Mouse (Mus musculus): ENCODE data around the gene Carhsp1. TPM values are rescaled to one million over a fixed set of nuclear protein-coding genes. Genes with fewer than 3 reads are reported as not detected.

The Carhsp1 gene
- polyA plus RNA-seq, 1 experiment from 2014 or later, result 71.2 TPM

DNA sequence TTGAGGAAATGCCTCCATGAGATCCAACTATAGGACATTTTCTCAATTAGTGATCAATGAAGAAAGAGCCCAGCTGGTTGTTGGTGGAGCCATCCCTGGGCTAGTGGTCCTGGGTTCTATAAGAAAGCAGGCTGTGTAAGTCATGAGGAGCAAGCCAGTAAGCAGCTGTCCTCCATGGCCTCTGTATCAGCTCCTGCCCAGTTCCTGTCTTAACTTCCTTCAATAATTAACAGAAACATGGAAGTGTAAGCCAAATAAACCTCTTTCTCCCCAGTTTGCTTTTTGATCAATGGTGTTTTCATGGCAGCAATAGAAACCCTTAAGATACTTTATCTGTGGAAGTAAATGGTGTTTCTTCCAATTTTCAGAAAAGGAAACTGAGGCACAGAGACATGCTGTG is 856 bp upstream of the Carhsp1 start:
- no peaks in the 10 kb centered on the region for H3K9me3 ChIP-seq (ENCODE audit: low read length)
- peak overlapping the region; percentile 83 for H3K9ac ChIP-seq (replicated peaks)
- H3K27ac ChIP-seq (ENCODE audit: low read depth), result peak overlapping the region; percentile 95
- peaks cover 60% of the 10 kb centered on the region for H3K4me1 ChIP-seq (ENCODE audit: insufficient read depth)
- H3K4me2 ChIP-seq (ENCODE audit: low read depth, low read length), result peak overlapping the region; percentile 80
- TF ChIP-seq EP300 (IDR thresholded peaks at IDR 0.05; ENCODE audit: low read depth) (no peak), CTCF (IDR thresholded peaks at IDR 0.05; ENCODE audit: low read depth) (no peak)
- no peaks in the 10 kb centered on the region for H3K27me3 ChIP-seq (ENCODE audit: insufficient read depth, low read length)
- ATAC-seq (no peak), DNase-seq (no peak)
- peak overlapping the region; percentile 77 for H3K4me3 ChIP-seq (ENCODE audit: low read depth, low read length)
- peaks cover 7% of the 10 kb centered on the region for H3K36me3 ChIP-seq (replicated peaks; ENCODE audit: insufficient read depth, low read length)

DNA sequence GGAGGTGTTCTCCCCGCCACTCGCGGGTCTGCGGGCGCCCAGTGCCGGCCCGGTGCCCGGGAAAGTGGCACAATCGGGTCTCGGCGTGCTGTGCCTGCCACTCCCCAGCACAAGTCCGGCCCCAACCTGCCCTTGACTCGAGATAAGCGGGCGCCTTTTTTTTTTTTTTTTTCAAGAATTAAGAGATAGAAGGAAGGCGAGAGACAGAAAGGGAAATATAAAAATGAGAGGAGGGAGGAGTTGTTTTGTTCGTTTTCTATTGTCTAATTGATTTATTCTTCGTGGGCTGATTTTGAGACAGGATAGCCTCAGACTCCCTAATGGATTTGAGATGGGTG is 364 bp upstream of the Carhsp1 start:
- Histone ChIP-seq H3K9ac (replicated peaks) (peak overlapping the region; percentile 83), H3K4me2 (ENCODE audit: low read depth, low read length) (peak overlapping the region; percentile 80), H3K9me3 (ENCODE audit: low read length) (no peaks in the 10 kb centered on the region), H3K36me3 (replicated peaks; ENCODE audit: insufficient read depth, low read length) (peaks cover 7% of the 10 kb centered on the region), H3K4me1 (ENCODE audit: insufficient read depth) (peaks cover 62% of the 10 kb centered on the region), H3K27ac (ENCODE audit: low read depth) (peak overlapping the region; percentile 95), H3K27me3 (ENCODE audit: insufficient read depth, low read length) (no peaks in the 10 kb centered on the region), H3K4me3 (ENCODE audit: low read depth, low read length) (peak overlapping the region; percentile 77)
- WGBS (ENCODE audit: insufficient replicate concordance), result under 1% methylated on average over 18 of the region's 18 CpGs
- DNase-seq, result no peak
- peak; percentile 28; the same call in 1 of the 2 replicates for TF ChIP-seq EP300 (IDR thresholded peaks at IDR 0.05; ENCODE audit: low read depth)
- TF ChIP-seq CTCF (IDR thresholded peaks at IDR 0.05; ENCODE audit: low read depth), result no peak
- ATAC-seq, result no peak

DNA sequence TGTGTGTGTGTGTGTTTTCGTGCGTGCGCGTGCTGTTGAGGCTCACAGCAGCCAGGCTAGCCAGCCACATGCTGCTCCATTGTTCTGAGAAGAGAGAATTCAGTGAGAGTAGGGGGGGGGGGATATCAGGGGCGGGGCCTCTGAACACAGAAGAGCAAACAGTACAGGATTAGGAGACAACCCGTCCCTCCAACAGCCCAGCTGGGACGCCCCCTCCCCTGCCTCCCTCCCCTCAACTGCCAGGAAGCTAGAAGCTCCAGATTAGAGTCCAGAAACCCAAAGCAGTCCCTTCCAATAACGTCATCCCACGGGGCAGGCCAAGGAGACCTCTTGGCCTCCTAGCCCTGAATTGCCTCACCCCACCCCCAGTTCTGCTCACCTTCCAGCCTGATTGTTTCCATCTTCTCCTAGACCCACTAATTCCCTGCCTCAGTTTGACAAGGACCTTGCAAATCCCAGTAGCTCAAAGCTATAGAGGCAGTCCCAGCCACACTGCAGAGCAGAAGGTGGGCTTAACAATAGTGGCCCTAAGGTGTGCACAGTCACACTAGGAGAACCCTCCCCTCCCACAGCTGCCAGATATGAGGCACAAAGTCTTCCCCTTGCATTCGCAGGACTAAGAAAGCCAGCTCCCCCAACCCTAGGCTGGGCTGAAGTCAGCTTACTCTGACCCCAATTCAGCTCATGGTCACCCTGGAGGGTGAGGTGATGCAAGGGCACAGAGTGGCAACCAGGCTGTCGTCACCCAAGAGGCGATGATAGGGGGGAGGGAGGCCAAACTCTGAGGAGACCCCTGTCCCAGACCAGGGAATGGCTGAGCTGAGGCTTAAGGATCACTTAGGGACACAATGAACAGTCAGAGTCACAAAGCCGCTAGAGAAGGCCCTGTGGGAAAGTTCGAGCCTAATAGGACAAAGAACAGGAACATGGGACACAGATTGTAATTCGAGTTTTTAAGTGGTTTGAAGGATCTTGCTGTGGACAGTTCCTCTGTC is 1.6 kb downstream of the Carhsp1 start:
- WGBS (ENCODE audit: insufficient replicate concordance), result 21% methylated on average over 14 of the region's 15 CpGs
- Histone ChIP-seq H3K4me2 (ENCODE audit: low read depth, low read length) (peak overlapping the region; percentile 80), H3K9me3 (ENCODE audit: low read length) (no peaks in the 10 kb centered on the region), H3K9ac (replicated peaks) (peak overlapping the region; percentile 83), H3K27me3 (ENCODE audit: insufficient read depth, low read length) (no peaks in the 10 kb centered on the region), H3K36me3 (replicated peaks; ENCODE audit: insufficient read depth, low read length) (peaks cover 19% of the 10 kb centered on the region), H3K27ac (ENCODE audit: low read depth) (peak overlapping the region; percentile 95), H3K4me3 (ENCODE audit: low read depth, low read length) (peak overlapping the region; percentile 77), H3K4me1 (ENCODE audit: insufficient read depth) (peaks cover 70% of the 10 kb centered on the region)
- TF ChIP-seq EP300 (IDR thresholded peaks at IDR 0.05; ENCODE audit: low read depth), result no peak
- TF ChIP-seq CTCF (IDR thresholded peaks at IDR 0.05; ENCODE audit: low read depth), result no peak
- ATAC-seq, result no peak
- DNase-seq, result peak; percentile 47

DNA sequence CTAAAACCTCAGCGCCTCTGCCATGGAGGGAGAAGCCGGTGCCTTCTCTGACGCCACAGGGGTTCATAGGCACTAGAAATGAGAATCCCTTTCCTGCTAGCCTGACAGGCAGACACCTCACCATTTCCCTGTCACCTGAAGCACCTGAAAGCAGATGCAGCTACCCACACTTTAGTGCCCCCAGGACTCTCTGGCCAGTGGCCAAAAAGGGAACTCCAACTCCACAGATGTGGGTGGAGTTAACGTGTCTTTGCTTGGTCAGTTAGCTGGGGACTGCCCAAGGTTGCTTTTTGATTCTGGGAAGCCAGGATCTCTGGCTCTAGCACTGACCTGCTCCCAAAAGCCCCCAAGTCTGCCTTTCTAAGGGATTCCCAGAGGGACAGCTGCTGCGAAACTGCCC is 2.5 kb downstream of the Carhsp1 start:
- no peak for TF ChIP-seq CTCF (IDR thresholded peaks at IDR 0.05; ENCODE audit: low read depth)
- no peak for TF ChIP-seq EP300 (IDR thresholded peaks at IDR 0.05; ENCODE audit: low read depth)
- H3K27ac ChIP-seq (ENCODE audit: low read depth), result peak overlapping the region; percentile 44; the same call in 1 of the 2 replicates
- H3K9ac ChIP-seq (replicated peaks), result peak overlapping the region; percentile 36; the same call in 1 of the 2 replicates
- peaks cover 22% of the 10 kb centered on the region for H3K36me3 ChIP-seq (replicated peaks; ENCODE audit: insufficient read depth, low read length)
- H3K4me1 ChIP-seq (ENCODE audit: insufficient read depth), result peaks cover 67% of the 10 kb centered on the region
- DNase-seq (no peak), ATAC-seq (no peak)
- H3K4me3 ChIP-seq (ENCODE audit: low read depth, low read length), result peak overlapping the region; percentile 77; the same call in 1 of the 2 replicates
- H3K9me3 ChIP-seq (ENCODE audit: low read length), result no peaks in the 10 kb centered on the region
- H3K27me3 ChIP-seq (ENCODE audit: insufficient read depth, low read length), result no peaks in the 10 kb centered on the region
- WGBS (ENCODE audit: insufficient replicate concordance), result 80% methylated on average over 5 of the region's 5 CpGs
- H3K4me2 ChIP-seq (ENCODE audit: low read depth, low read length), result peak overlapping the region; percentile 80

DNA sequence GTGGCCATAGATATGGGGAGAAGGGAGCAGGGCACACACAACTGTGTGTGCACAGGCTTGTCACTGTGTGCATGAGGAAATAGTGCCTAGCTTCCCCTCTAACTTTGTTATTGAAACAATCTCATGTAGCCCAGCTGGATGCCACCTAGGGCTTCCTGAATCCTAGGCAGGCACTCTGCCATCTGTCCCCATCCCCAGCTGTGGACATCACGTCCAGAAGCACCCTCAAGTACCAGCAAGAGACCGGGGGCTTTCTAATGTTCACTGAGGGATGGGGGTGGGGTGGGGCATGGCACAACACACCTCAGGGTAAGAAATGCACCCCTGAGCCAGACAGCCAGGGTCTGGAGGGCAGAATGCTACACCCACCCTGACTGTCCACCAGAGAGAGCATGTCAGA is 3.6 kb downstream of the Carhsp1 start:
- H3K36me3 ChIP-seq (replicated peaks; ENCODE audit: insufficient read depth, low read length), result peaks cover 32% of the 10 kb centered on the region
- DNase-seq (no peak), ATAC-seq (no peak)
- no peaks in the 10 kb centered on the region for H3K27me3 ChIP-seq (ENCODE audit: insufficient read depth, low read length)
- no peak overlapping the region for H3K27ac ChIP-seq (ENCODE audit: low read depth)
- no peaks in the 10 kb centered on the region for H3K9me3 ChIP-seq (ENCODE audit: low read length)
- peaks cover 60% of the 10 kb centered on the region for H3K4me1 ChIP-seq (ENCODE audit: insufficient read depth)
- no peak for TF ChIP-seq EP300 (IDR thresholded peaks at IDR 0.05; ENCODE audit: low read depth)
- no peak for TF ChIP-seq CTCF (IDR thresholded peaks at IDR 0.05; ENCODE audit: low read depth)
- H3K4me2 ChIP-seq (ENCODE audit: low read depth, low read length), result no peak overlapping the region; the same call in 1 of the 2 replicates
- no peak overlapping the region for H3K9ac ChIP-seq (replicated peaks)
- H3K4me3 ChIP-seq (ENCODE audit: low read depth, low read length), result no peak overlapping the region
- 83% methylated on average over 2 of the region's 2 CpGs for WGBS (ENCODE audit: insufficient replicate concordance)

DNA sequence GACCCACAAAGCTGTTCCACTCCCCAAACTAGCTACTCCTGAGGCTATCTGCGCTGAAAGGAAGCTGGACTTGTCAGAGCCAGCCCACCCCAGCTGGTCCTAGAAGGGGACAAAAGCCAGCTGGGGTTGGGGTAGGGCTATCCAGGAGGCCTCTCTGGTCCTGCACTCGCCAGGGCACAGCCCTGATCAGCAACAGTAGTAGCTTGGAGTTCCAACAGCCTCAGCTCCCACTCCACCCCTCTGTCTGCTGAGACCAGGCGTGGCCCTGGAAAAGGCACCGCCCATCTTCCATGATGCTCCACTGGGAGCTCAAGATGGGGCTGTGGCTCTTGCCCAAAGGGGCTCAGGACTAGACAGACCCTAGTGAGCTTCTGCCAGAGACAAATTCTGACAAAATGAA is 4.1 kb downstream of the Carhsp1 start:
- peak overlapping the region; percentile 28; the same call in 1 of the 2 replicates for H3K9ac ChIP-seq (replicated peaks)
- H3K4me2 ChIP-seq (ENCODE audit: low read depth, low read length), result peak overlapping the region; percentile 51
- DNase-seq, result no peak
- no peaks in the 10 kb centered on the region for H3K27me3 ChIP-seq (ENCODE audit: insufficient read depth, low read length)
- peaks cover 54% of the 10 kb centered on the region for H3K4me1 ChIP-seq (ENCODE audit: insufficient read depth)
- peaks cover 37% of the 10 kb centered on the region for H3K36me3 ChIP-seq (replicated peaks; ENCODE audit: insufficient read depth, low read length)
- 77% methylated on average over 4 of the region's 4 CpGs for WGBS (ENCODE audit: insufficient replicate concordance)
- H3K9me3 ChIP-seq (ENCODE audit: low read length), result no peaks in the 10 kb centered on the region
- peak overlapping the region; percentile 5; the same call in 1 of the 2 replicates for H3K4me3 ChIP-seq (ENCODE audit: low read depth, low read length)
- no peak for ATAC-seq
- H3K27ac ChIP-seq (ENCODE audit: low read depth), result peak overlapping the region; percentile 77
- TF ChIP-seq EP300 (IDR thresholded peaks at IDR 0.05; ENCODE audit: low read depth) (no peak), CTCF (IDR thresholded peaks at IDR 0.05; ENCODE audit: low read depth) (no peak)

Data from liver, postnatal 0 days (tissue).